Comparison of ENCODE assay signal across 19 mouse cellular contexts in the genomic region with DNA sequence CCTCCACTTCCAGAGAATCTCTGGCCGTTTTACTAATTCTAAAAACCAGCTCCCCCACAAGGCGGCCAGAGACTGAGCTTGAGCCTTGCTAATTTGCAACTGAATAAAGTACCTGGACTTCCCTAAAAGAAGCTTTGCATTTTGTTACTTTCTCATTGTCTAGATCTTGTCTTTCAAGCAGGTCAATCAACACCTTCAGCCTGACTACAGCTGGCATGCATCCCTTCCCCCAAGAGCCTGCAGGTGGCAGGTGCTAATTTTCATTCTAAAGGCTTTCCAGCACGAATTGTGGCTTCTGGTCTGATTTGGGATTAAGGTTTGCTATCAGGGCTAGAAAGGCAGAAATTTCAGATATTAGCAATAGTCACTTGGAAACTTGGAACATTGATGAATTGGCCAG.
"Had no signal": no experiment of that assay in that cellular context is flagged by ENCODE, and none has a peak within 500 bp of the region (broad histone marks: within the 10 kb centered on the region; RNA-seq: fewer than 3 reads in every experiment).

No protein-coding gene starts in this region.

- H3K27me3 ChIP-seq: midbrain, embryonic 12.5 days; neural tube, embryonic 13.5 days; neural tube, embryonic 15.5 days; stomach, embryonic 15.5 days had no signal

- H3K27ac ChIP-seq: midbrain, embryonic 10.5 days; midbrain, embryonic 12.5 days; neural tube, embryonic 13.5 days; neural tube, embryonic 15.5 days; stomach, embryonic 15.5 days; stomach, postnatal 0 days had no signal

- DNase-seq: lung, adult 18-20 months; lung, embryonic 14.5 days; lung, postnatal 10 days; lung, postnatal 4 days; midbrain, embryonic 14.5 days; retina, postnatal 1 day; right cerebral cortex, adult 18-20 months; right cerebral cortex, postnatal 25 days; right cerebral cortex, postnatal 4 days; thymus, adult 2 months; thymus, postnatal 25 days; thymus, postnatal 4 days had no signal

- H3K4me1 ChIP-seq: midbrain, embryonic 10.5 days; midbrain, embryonic 12.5 days; neural tube, embryonic 13.5 days; neural tube, embryonic 15.5 days; stomach, embryonic 15.5 days had no signal

- H3K36me3 ChIP-seq: midbrain, embryonic 10.5 days; neural tube, embryonic 15.5 days; stomach, embryonic 15.5 days had no signal

- H3K9ac ChIP-seq: lung, embryonic 14.5 days; midbrain, embryonic 12.5 days; neural tube, embryonic 13.5 days; neural tube, embryonic 15.5 days; stomach, embryonic 15.5 days had no signal

- H3K9me3 ChIP-seq: stomach, embryonic 15.5 days had no signal

- H3K4me3 ChIP-seq: midbrain, embryonic 10.5 days; midbrain, embryonic 12.5 days; myocyte; neural tube, embryonic 13.5 days; neural tube, embryonic 15.5 days; stomach, embryonic 15.5 days had no signal
